Mouse (Mus musculus): ENCODE measurements around the gene Hpf1. TPM values are rescaled to one million over a fixed set of nuclear protein-coding genes. Genes with fewer than 3 reads are reported as not detected.

Hpf1 gene
- polyA plus RNA-seq, 1 experiment from 2014 or later = 122 TPM

DNA sequence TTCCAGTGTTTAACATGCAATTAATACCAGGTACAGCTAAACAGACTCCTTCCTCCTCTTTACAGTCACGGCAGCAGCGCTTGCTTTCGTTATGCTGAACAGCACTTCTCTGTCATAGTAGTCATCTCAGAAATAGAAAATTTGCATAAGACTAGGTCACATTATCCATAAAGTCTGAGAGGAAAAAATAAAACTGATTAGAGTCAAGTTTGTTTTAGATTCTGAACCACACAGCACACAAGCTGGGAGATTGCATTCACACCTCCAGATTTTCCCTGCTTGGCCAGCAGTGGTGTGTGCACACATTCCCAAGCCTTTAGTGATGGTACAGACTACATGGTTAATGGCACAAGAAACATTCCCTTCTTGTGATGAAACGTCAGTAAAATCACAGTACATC is 21.9 kb downstream of the Hpf1 start:
- no peak overlapping the region for H3K27ac ChIP-seq
- H3K4me3 ChIP-seq = no peak overlapping the region
- no peak for ATAC-seq (ENCODE audit: insufficient number of reproducible peaks, insufficient read depth, low FRiP score, low TSS enrichment, low read depth)
- no peak overlapping the region for H3K4me2 ChIP-seq
- WGBS = 71% methylated on average over 4 of the region's 4 CpGs
- peaks cover 28% of the 10 kb centered on the region; the same call in 1 of the 2 replicates for H3K36me3 ChIP-seq
- H3K9ac ChIP-seq = no peak overlapping the region
- no peaks in the 10 kb centered on the region for H3K9me3 ChIP-seq
- H3K4me1 ChIP-seq = no peaks in the 10 kb centered on the region
- no peaks in the 10 kb centered on the region for H3K27me3 ChIP-seq

DNA sequence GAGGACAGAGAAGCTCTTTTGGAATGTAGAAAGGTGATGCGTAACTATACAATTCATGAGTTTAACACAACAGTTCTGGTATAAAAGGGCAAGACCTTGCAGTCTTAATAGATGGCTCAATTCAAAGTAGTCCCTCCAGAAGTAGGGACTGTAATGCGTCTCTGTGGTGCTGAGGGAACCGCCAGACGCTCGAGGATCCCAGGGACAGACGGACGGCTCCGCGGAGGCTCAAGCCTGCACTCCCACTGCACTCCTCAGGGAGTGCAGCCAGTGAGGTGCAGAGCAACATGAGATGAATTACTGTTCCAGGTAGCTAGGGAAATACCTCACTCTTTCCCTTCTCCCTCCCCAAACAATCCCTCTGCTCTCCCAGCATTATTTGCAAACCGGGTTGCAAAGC is 22.3 kb downstream of the Hpf1 start:
- no peaks in the 10 kb centered on the region for H3K4me1 ChIP-seq
- 49% methylated on average over 10 of the region's 10 CpGs for WGBS
- no peaks in the 10 kb centered on the region for H3K9me3 ChIP-seq
- no peak overlapping the region for H3K4me2 ChIP-seq
- H3K27ac ChIP-seq = no peak overlapping the region
- no peak for ATAC-seq (ENCODE audit: insufficient number of reproducible peaks, insufficient read depth, low FRiP score, low TSS enrichment, low read depth)
- H3K4me3 ChIP-seq = no peak overlapping the region
- H3K36me3 ChIP-seq = peaks cover 26% of the 10 kb centered on the region; the same call in 1 of the 2 replicates
- no peaks in the 10 kb centered on the region for H3K27me3 ChIP-seq
- H3K9ac ChIP-seq = no peak overlapping the region

DNA sequence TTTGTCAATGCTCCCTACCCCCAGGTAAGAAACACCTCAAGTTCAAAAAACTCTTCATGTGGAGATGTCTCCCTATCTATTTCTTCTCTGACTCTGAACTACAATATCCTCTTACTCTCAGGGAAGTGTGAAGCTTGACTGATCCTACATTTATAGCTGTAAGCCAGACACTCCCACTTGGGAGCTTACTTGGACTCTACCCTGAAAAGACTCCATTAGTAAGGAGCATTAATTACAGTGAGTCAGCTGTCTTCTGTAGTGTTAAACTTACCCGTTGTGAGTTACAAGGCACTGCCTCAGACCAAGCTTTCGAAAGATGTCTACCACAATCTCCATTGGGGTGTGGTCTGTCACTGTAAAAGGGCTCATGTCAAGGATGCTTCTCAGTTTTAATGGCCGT is 28.9 kb downstream of the Hpf1 start:
- Histone ChIP-seq H3K27me3 (no peaks in the 10 kb centered on the region), H3K9ac (no peak overlapping the region), H3K4me3 (no peak overlapping the region), H3K27ac (no peak overlapping the region), H3K4me2 (no peak overlapping the region), H3K36me3 (peaks cover 3% of the 10 kb centered on the region; the same call in 1 of the 2 replicates), H3K9me3 (no peaks in the 10 kb centered on the region), H3K4me1 (0 out of 2 replicates have a peak, but pooled peaks cover 3% of the 10 kb centered on the region)
- no peak for ATAC-seq (ENCODE audit: insufficient number of reproducible peaks, insufficient read depth, low FRiP score, low TSS enrichment, low read depth)
- 81% methylated on average over 3 of the region's 3 CpGs for WGBS

DNA sequence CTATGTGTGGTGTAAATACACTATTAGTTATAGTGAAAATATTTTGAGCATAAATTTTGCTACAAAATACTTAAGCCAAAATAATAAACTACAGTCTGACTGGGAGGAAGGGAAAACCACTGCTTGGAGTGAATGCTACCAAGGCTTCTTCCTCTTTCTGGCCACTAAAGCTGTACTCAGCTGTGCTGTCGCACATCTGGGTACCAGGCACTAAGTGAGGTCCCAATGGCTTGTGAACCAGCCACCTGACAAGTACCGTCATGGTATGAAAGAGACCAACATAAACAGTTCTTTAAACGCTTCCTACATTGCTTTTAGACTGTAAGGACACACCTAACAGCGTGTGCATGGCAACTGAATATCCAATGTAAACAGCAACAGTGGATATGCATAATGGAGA is 30.0 kb downstream of the Hpf1 start:
- ATAC-seq (ENCODE audit: insufficient number of reproducible peaks, insufficient read depth, low FRiP score, low TSS enrichment, low read depth) = no peak
- Histone ChIP-seq H3K9me3 (no peaks in the 10 kb centered on the region), H3K9ac (no peak overlapping the region), H3K27me3 (no peaks in the 10 kb centered on the region), H3K4me3 (no peak overlapping the region), H3K4me1 (0 out of 2 replicates have a peak, but pooled peaks cover 3% of the 10 kb centered on the region), H3K27ac (no peak overlapping the region), H3K4me2 (no peak overlapping the region), H3K36me3 (peaks cover 3% of the 10 kb centered on the region; the same call in 1 of the 2 replicates)
- WGBS = 83% methylated on average over 4 of the region's 4 CpGs

DNA sequence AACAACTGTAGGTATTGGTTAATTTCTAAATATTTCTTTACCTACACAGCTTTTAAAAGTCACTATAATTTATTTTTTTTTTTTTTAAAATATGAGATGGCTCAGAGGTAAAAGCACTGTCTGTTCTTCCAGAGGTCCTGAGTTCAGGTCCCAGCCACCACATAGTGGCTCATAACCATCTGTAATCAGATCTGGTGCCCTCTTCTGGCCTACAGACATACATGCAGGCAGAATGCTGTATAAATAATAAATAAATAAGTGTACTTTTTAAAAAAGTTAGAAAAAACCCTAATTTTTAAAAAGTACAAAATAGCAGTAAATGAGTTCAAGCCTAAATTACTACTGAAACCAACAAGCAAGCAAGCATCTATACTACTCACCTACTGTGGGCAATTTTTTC is 43.4 kb downstream of the Hpf1 start:
- no peak overlapping the region for H3K27ac ChIP-seq
- H3K4me3 ChIP-seq = no peak overlapping the region
- no peak overlapping the region for H3K4me2 ChIP-seq
- H3K9me3 ChIP-seq = no peaks in the 10 kb centered on the region
- H3K9ac ChIP-seq = no peak overlapping the region
- no peaks in the 10 kb centered on the region for H3K27me3 ChIP-seq
- no peaks in the 10 kb centered on the region for H3K36me3 ChIP-seq
- no peak for ATAC-seq (ENCODE audit: insufficient number of reproducible peaks, insufficient read depth, low FRiP score, low TSS enrichment, low read depth)
- H3K4me1 ChIP-seq = no peaks in the 10 kb centered on the region

DNA sequence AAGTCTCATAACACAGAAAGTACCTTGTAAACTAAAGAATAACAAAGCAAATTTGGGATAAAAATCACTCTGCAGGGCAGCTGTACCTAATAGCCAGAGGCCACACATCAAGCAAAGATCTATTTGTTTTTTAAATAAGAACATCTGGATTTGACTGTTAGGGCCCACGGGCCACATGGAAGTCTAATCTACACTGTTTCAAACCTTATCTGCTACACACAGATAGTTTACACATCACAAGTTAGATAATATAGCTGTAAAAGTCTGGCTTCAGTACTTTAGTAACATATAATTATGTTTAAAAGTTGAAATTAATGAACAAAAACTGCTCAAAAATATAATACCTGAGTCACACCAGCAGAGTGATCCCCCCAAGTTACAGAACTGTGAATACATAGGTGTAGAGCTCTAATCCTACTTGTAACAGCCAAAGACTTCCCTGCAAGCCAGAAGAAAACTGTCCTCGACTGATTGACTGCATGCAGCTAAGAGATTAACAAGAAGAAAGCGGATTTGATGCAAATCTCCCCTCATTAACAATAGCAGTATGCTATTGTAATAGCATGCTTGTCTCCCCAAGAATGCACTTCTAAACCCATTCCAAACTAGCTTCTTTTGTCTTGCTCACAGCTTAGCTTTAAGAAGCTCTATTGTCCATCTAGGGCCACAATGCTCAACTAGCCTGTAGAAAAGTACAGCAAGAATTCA is 48.7 kb downstream of the Hpf1 start:
- no peak overlapping the region for H3K27ac ChIP-seq
- no peaks in the 10 kb centered on the region for H3K27me3 ChIP-seq
- no peak overlapping the region for H3K4me3 ChIP-seq
- no peaks in the 10 kb centered on the region for H3K4me1 ChIP-seq
- H3K4me2 ChIP-seq = no peak overlapping the region
- WGBS = 32% methylated on average over 3 of the region's 3 CpGs
- H3K9ac ChIP-seq = no peak overlapping the region
- H3K9me3 ChIP-seq = no peaks in the 10 kb centered on the region
- ATAC-seq (ENCODE audit: insufficient number of reproducible peaks, insufficient read depth, low FRiP score, low TSS enrichment, low read depth) = no peak
- H3K36me3 ChIP-seq = no peaks in the 10 kb centered on the region

DNA sequence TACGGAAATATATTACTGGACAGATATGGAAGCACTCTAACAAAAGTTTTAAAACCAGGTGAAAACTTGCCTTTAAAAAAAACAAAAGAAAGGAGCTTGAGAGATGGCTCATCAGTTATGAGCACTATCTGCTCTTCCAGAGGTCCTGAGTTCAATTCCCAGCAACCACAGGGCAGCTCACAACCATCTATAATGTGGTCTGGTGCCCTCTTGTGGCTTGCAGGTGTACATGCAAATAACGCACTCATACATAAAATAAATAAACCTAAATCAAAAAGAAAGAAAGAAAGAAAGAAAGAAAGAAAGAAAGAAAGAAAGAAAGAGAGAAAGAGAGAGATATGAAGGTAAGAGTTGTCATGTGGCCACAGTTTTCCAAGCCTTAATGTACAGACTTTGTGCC is 52.6 kb downstream of the Hpf1 start:
- Histone ChIP-seq H3K4me3 (no peak overlapping the region), H3K27me3 (no peaks in the 10 kb centered on the region), H3K9me3 (no peaks in the 10 kb centered on the region), H3K9ac (no peak overlapping the region), H3K4me1 (no peaks in the 10 kb centered on the region), H3K27ac (no peak overlapping the region), H3K4me2 (no peak overlapping the region), H3K36me3 (no peaks in the 10 kb centered on the region)
- no peak for ATAC-seq (ENCODE audit: insufficient number of reproducible peaks, insufficient read depth, low FRiP score, low TSS enrichment, low read depth)
- 96% methylated on average over 2 of the region's 2 CpGs for WGBS

DNA sequence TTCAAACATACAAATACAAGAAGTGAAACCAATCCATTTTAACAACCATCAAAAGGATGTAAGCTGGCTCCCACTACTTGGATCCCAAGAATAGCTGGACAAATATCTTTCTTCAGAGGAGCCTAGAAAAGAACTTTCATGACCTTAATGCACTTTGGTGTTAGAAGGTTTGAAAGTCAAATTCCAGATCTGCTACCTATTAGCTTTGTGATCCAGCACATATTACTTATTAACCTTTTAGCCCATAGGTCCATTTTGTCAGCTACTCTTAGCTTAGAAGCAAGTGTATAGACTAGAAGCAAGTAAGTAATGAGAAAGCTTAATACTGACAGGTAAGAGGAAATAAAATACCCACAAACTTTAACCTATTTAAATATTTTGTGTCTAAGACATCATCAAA is 57.3 kb downstream of the Hpf1 start:
- no peak overlapping the region for H3K4me3 ChIP-seq
- no peak overlapping the region for H3K4me2 ChIP-seq
- H3K9me3 ChIP-seq = no peaks in the 10 kb centered on the region
- no peak for ATAC-seq (ENCODE audit: insufficient number of reproducible peaks, insufficient read depth, low FRiP score, low TSS enrichment, low read depth)
- H3K4me1 ChIP-seq = no peaks in the 10 kb centered on the region
- no peaks in the 10 kb centered on the region for H3K27me3 ChIP-seq
- H3K9ac ChIP-seq = no peak overlapping the region
- no peak overlapping the region for H3K27ac ChIP-seq
- no peaks in the 10 kb centered on the region for H3K36me3 ChIP-seq

DNA sequence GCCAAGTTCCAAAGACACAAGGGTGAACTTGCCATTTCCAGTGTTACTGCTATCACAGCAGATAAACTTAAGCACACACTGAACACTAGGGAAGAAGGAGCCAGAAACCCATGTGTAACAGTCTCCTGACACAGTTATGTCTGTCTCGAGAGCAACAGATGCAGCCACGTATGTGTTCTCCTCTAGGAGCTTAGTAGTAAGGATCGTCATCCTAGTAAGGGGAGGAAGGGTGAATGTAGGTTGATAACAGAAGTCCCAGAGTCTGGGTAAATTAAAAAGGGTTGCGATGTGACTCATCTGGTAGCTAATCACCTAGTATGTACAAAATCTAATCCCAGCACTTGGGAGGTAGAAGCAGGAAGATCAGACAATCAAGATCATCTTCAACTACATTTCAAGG is 59.6 kb downstream of the Hpf1 start:
- WGBS = 71% methylated on average over 4 of the region's 4 CpGs
- Histone ChIP-seq H3K27me3 (no peaks in the 10 kb centered on the region), H3K4me1 (0 out of 2 replicates have a peak, but pooled peaks cover 5% of the 10 kb centered on the region), H3K4me2 (no peak overlapping the region), H3K36me3 (no peaks in the 10 kb centered on the region), H3K9ac (no peak overlapping the region), H3K4me3 (no peak overlapping the region), H3K9me3 (no peaks in the 10 kb centered on the region), H3K27ac (no peak overlapping the region)
- ATAC-seq (ENCODE audit: insufficient number of reproducible peaks, insufficient read depth, low FRiP score, low TSS enrichment, low read depth) = no peak

DNA sequence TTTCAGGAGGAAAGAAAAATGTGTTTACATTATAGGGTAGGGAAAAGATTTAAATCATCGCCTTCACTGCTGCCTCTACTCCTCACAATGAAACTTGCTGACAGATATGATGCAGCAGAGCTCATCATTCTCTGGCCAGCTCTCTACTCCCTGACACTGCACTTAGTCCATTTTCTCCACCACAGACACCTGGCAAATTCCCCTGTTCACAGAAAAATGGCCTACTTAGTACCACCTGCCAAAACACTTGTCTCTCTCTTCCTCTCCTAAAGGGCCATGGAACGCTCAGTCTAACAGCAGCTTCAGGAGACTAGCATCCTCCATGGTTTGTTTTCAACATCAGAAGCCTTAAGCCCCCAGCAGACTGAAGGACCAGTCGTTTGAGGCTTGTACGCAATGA is 61.1 kb downstream of the Hpf1 start:
- ATAC-seq (ENCODE audit: insufficient number of reproducible peaks, insufficient read depth, low FRiP score, low TSS enrichment, low read depth) = no peak
- Histone ChIP-seq H3K4me1 (0 out of 2 replicates have a peak, but pooled peaks cover 5% of the 10 kb centered on the region), H3K4me2 (no peak overlapping the region), H3K9me3 (no peaks in the 10 kb centered on the region), H3K9ac (no peak overlapping the region), H3K4me3 (no peak overlapping the region), H3K27me3 (no peaks in the 10 kb centered on the region), H3K36me3 (no peaks in the 10 kb centered on the region), H3K27ac (no peak overlapping the region)
- WGBS = 64% methylated on average over 4 of the region's 4 CpGs

DNA sequence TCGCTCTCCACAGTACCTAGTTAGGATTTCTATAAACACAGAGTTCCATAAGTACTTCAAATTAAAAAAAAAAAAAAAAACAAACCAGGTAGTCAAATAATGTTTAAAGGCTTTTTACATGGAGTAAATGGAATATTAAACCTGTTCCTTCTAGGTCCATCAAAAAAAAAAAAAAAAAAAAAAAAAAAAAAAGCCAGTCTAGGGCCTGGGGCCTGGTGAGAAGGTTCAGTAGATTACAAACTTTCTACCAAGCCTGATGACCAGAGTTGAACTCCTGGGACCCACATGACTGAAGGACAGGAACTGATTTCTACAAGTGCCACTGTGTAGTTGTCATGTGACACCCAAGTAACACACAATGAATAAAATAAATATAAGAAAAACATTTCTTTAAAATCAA is 61.5 kb downstream of the Hpf1 start:
- H3K4me1 ChIP-seq = 0 out of 2 replicates have a peak, but pooled peaks cover 5% of the 10 kb centered on the region
- no peaks in the 10 kb centered on the region for H3K9me3 ChIP-seq
- 96% methylated on average over 1 of the region's 1 CpGs for WGBS
- no peak for ATAC-seq (ENCODE audit: insufficient number of reproducible peaks, insufficient read depth, low FRiP score, low TSS enrichment, low read depth)
- no peaks in the 10 kb centered on the region for H3K36me3 ChIP-seq
- no peak overlapping the region for H3K4me2 ChIP-seq
- no peaks in the 10 kb centered on the region for H3K27me3 ChIP-seq
- no peak overlapping the region for H3K4me3 ChIP-seq
- H3K27ac ChIP-seq = no peak overlapping the region
- no peak overlapping the region for H3K9ac ChIP-seq

DNA sequence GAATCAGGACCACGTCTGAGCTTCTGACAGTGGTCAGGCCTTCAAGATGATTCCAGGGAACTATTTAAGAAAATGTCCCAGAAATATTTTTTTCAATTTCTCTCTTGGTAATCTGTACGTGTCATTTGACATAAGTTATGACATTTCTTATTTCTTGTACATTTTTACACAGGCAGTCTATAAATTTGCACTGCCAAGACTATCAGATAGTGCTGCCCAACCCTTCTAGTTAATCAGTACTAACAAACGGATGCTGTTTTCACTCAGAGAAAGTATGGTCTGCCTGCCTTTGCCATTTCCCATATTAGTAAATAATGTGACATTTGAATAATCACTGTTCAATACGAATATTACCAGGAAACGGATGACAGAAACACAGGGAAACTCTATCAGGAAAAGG is 62.6 kb downstream of the Hpf1 start:
- no peaks in the 10 kb centered on the region for H3K9me3 ChIP-seq
- no peak for ATAC-seq (ENCODE audit: insufficient number of reproducible peaks, insufficient read depth, low FRiP score, low TSS enrichment, low read depth)
- H3K36me3 ChIP-seq = no peaks in the 10 kb centered on the region
- 61% methylated on average over 5 of the region's 5 CpGs for WGBS
- H3K4me3 ChIP-seq = no peak overlapping the region
- no peaks in the 10 kb centered on the region for H3K27me3 ChIP-seq
- no peak overlapping the region for H3K4me2 ChIP-seq
- 0 out of 2 replicates have a peak, but pooled peaks cover 5% of the 10 kb centered on the region for H3K4me1 ChIP-seq
- H3K9ac ChIP-seq = no peak overlapping the region
- no peak overlapping the region for H3K27ac ChIP-seq

Data from embryonic facial prominence, embryonic 13.5 days (tissue).